Mouse (Mus musculus) left cerebral cortex, postnatal 10 days (tissue): ENCODE measurements around the gene Rpl32. TPM values are rescaled to one million over a fixed set of nuclear protein-coding genes. Genes with fewer than 3 reads are reported as not detected.

Experiments used
- DNase-seq, 2 experiments: peaks; one replicate each; pipeline ENCODE4 v3.0.0; 2021 to 2022; ENCODE audit warnings: low spot score in 2 of 2, mixed read lengths in 1 of 2; ENCODE audit errors: extremely low spot score in 1 of 2
- intact Hi-C: fragments of 180-260 bp; cut with DNase I; formaldehyde crosslinking; loops from one replicate; pipeline ENCODE4 v1.15.1; 2025
- total RNA-seq, 2 experiments: library from RNA; stranded (reverse); gene quantifications; 2 replicates each; pipeline ENCODE4 v1.2.3; 2021

The Rpl32 gene
- 100 to 1,000 TPM; 581 to 642 TPM for total RNA-seq

GRCm38 (mm10) chr6:115808488-115809231, at the start of gene Rpl32:
Gene Rpl32, minus strand, starts transcription at chr6:115808747.
- DNase-seq, result peak; percentile 86 to 91
- intact Hi-C loops, result no loop called here

GRCm38 (mm10) chr6:115856361-115856745, 47.8 kb upstream of the Rpl32 start:
- DNase-seq, result no peak
- intact Hi-C loops, result no loop called here

- intact Hi-C loops, result no loop called here
Observed at GRCm38 (mm10) chr6:115855733-115856360, 47.3 kb upstream of the Rpl32 start.

GRCm38 (mm10) chr6:115854432-115854831, 45.9 kb upstream of the Rpl32 start:
- intact Hi-C loops, result loop anchor here (5.0 kb wide), 1 partner anchor 138 kb away; no protein-coding TSS in a partner anchor
- no peak for DNase-seq

More at GRCm38 (mm10) chr6:115855733-115856360, 47.3 kb upstream of the Rpl32 start:
- DNase-seq, result no peak

GRCm38 (mm10) chr6:115853985-115854384, 45.4 kb upstream of the Rpl32 start:
- intact Hi-C loops, result loop anchor here (5.0 kb wide), 1 partner anchor 138 kb away; no protein-coding TSS in a partner anchor

GRCm38 (mm10) chr6:115853091-115853813, 44.7 kb upstream of the Rpl32 start, which contains the start of the genes Mbd4 and Ift122:
Gene Mbd4, minus strand, starts transcription at chr6:115853371.
Gene Ift122, plus strand, starts transcription at chr6:115853470.
- intact Hi-C loops, result loop anchor here (5.0 kb wide), 1 partner anchor 139 kb away; no protein-coding TSS in a partner anchor
- DNase-seq, result peak; percentile 99

More at GRCm38 (mm10) chr6:115853985-115854384, 45.4 kb upstream of the Rpl32 start:
- no peak for DNase-seq

- no peak for DNase-seq
- intact Hi-C loops, result loop anchor here (5.0 kb wide), 1 partner anchor 140 kb away; no protein-coding TSS in a partner anchor
Observed at GRCm38 (mm10) chr6:115852446-115853090, 44.0 kb upstream of the Rpl32 start.

GRCm38 (mm10) chr6:115848598-115849304, 40.2 kb upstream of the Rpl32 start:
- DNase-seq, result no peak
- intact Hi-C loops, result no loop called here

GRCm38 (mm10) chr6:115846640-115847411, 38.3 kb upstream of the Rpl32 start:
- intact Hi-C loops, result no loop called here
- DNase-seq, result peak in 1 of 2 experiments; percentile 65

- intact Hi-C loops, result no loop called here
- DNase-seq, result no peak
Observed at GRCm38 (mm10) chr6:115845006-115845405, 36.5 kb upstream of the Rpl32 start.

- intact Hi-C loops, result no loop called here
Observed at GRCm38 (mm10) chr6:115838745-115839144, 30.2 kb upstream of the Rpl32 start.

GRCm38 (mm10) chr6:115838161-115838597, 29.6 kb upstream of the Rpl32 start, which contains the start of gene Efcab12:
Gene Efcab12, minus strand, starts transcription at chr6:115838412.
- peak; percentile 75 to 82 for DNase-seq
- intact Hi-C loops, result no loop called here

More at GRCm38 (mm10) chr6:115838745-115839144, 30.2 kb upstream of the Rpl32 start:
- DNase-seq, result no peak

- DNase-seq, result no peak
- intact Hi-C loops, result no loop called here
Observed at GRCm38 (mm10) chr6:115833861-115834260, 25.3 kb upstream of the Rpl32 start.

- DNase-seq, result no peak
- intact Hi-C loops, result no loop called here
Observed at GRCm38 (mm10) chr6:115832152-115832850, 23.8 kb upstream of the Rpl32 start.

GRCm38 (mm10) chr6:115830779-115831601, 22.4 kb upstream of the Rpl32 start:
- no peak for DNase-seq
- intact Hi-C loops, result no loop called here
